Mouse (Mus musculus) thymus, postnatal 25 days (tissue): ENCODE measurements around the gene Fut8.
"Not testable (repeated sequence)": the region's sequence is repeated elsewhere in the genome, so short reads cannot be mapped to it uniquely, and the experiment has no call there.

Experiments
- DNase-seq: peaks from one replicate; pipeline ENCODE4 v3.0.0; 2022

Gene Fut8

DNA sequence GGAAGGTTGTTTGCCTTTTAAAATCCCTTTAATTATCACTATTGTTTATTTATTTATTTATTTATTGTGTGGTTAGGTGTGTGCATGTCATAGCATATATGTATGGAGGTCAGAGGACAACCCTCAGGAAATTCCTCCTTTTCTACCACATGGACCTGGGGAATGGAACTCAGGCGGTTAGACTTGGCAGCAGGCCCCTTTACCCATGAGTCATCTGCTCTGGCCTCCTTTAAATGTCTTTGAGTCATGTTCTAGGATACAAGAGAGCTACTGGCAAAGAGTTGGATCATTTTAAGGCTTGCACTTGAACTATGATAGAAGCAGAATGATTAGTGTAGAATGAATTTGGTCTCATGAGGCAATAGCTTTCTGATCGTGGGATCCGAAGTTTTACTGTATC, 14.3 kb upstream of the Fut8 start:
- no peak for DNase-seq

DNA sequence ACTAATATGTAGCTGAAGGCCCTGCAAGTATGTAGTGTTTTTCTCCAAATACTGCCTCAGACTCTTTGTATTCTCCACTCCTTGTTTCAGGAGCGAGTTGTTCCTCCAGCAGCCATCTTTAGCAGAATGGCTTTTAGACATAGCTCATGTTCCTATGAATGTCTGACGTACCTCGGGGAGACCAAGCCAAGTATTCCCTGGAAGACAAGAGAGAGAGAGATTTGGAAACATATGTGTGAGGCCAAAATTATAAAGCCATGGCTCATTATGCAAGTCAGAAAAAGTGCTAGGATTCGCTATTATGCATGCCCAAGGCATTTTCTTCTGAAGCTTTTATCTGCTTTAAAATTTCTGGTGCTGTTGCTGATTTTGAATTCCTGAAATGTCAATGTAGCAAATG, 13.8 kb upstream of the Fut8 start:
- no peak for DNase-seq

DNA sequence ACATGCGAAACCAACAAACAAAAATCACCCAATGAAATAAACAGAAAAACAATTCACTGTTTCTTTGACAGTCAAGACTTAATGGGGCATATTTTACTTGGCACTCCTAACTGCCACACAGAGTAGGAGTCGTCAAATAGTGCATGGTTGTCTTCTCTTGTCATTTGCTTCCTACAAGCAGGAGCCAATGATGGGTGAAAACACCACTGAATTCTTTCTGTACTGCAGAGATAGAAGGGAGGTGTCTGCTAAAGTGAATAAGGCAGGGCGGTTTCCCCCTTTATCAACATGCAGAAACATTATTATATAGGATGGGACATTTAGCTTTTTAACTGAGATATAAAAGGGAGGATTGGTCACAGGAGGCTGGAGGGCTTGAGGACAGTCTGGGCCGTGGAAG, 13.0 kb upstream of the Fut8 start:
- DNase-seq, result no peak

DNA sequence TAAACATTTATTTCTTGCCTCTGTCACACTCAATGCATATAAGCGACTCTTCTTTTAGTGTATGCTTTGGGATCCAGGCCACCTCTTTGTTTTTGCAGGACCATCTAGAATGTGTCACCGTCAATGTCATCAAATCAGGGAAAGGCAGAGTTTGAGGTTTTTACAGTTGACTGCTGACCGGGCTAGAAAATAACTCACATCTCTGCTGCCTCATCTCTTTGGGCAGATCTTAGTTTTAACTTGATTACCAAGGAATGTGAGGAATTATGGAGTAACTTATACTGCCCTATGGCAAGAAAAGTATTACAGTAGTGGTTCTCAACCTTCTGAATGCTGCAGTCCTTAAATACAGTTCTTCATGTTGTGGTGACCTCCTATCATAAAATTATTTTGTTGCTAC, 12.2 kb upstream of the Fut8 start:
- DNase-seq, result no peak

DNA sequence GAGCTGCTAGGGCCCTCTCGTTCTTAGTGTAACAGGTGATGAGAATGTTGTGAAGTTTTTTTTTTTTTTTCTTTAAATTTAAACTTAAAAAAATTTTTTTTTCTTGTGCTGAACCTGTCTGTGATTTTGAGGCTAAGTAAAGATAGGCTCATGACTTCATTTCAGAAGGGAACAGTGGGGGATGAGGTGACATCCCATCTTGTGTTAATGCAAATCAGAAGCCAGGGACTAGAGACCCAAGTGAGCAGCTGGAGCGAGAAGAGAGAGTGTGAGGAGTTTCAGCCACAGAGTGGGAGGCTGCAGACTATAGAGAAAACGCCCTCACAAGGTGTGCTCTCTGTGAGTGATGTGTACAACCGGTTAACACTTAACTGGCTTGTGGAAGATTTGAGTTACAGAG, 2.0 kb upstream of the Fut8 start:
- DNase-seq, result no peak

DNA sequence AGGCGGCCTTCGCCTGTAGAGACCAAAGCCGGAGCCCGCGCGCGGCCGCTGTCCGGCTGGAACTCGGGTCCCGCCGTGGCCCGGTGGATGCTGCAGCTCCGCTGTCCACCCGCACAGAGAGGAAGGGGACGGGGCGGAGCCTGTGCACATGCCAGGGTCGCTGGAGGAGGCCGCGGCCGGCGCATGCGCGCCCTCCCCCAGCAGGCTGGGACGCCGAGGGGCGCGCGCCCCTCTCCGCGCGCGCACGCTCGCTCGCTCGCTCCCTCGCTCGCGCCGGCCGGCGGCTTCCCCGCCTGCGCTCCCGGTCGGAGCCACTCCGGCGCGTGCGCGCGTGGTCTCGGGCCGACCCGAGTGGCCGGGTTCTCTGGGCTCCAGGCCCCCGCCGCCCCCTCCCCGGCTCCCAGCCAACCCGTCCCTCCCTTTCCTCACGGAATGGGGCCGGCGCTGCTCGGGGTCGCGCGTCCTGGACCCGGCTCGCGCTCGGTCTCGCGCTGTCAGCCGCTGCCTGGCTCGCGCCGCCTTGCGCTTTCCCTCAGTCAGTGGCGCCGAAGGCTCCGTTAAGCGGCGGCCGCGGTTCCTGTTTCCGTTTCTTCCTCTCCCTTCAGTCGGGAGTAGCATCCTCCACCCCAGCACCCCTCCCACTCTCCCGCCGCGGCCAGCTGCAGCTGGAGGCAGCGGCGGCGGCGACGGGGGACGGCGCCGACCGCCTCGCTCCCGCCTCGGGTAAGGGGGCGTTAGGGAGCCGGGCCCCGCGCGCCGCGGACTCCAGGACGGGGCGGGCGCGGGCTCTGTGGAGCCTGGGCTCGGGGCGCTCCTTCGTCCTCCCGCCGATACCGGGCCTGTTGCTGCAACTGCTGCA, 835 bp downstream of the Fut8 start:
- DNase-seq, result peak; percentile 92

DNA sequence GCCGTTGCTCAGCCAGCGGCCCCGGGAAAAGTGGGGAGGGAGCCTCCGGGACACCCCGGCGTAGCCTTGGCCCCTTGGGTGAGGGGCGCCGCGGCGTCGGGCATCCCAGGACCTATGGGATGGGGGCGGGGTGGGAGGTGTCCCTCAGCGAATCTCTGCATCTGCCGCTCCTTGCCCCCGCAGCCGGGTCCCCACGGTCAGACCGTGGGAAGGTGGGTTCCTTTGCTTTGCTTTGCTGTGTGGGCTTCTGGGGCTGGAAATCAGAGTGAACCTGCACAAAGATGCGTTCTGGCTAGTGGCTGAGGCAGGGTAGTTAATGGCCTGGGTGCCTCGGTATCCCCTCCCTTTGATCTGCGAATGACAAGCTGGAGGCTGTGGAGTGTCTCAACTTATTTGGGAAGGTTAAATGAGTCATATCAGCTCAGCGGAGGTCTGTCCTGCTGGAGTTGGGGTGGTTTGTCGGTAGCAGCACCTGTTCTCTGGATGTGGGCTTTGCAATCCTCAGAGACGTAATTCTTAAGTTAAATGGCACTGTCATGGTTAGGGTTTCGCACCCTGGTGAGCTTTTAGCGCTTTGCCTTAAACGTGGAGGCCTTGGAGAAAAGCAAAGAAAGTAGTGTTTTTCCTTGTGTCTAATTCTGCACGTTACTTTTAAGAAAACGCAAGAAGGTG, 1.6 kb downstream of the Fut8 start:
- no peak for DNase-seq

DNA sequence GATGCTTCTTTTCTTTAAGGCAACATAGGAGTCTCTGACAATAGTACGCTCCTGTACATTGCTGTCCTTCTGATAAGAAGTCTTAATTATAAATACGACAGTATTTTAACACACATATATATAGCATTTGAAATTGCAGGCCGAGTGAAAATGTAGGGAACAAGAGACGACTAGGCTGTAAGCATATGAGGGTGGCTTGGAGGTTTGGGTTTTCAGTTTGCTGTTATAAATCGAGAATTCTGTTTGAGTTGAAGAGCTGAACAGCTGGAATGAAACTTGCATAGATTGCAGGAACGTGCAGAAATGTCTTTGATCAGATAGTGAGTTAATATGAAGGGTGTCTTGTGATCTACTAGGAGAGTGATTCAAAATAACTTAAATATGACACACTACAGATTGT, 2.4 kb downstream of the Fut8 start:
- peak; percentile 8 for DNase-seq

DNA sequence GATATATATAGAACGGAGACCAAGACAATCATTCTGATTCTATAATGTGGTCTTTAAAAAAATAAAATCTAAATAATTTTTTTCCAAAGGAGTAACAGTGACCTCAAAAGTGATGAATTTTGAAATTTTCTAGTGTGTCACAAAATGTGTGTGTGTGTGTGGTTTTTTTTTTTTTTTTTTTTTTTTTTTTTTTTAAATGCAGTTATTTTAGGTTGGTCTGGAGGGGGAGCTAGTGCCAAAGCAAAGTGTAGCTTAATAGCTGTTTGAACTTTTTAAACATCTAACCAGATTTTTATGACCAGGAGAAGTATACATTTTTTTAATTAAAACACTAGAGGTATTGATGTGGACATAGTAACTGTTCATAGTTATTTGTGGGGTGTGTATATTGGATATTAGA, 2.9 kb downstream of the Fut8 start:
- peak; percentile 37 for DNase-seq

DNA sequence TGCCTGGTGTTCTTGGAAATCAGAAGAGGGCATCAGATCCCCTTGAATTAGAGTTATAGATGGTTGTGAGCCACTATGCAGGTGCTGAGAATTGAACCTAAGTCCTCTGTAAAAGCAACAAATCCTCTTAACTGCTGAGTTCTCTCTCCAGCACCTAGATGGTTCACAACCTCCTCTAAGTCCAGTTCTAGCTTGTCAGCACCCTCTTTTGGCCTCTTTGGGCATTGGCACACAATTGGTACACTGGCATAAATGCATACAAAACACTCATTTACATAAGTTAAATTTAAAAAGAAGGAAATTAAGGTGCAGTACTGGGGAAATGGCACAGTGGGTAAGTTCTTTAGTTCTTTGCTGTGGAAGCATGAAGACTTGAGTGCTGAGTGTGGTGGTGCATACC, 24.7 kb downstream of the Fut8 start:
- peak; percentile 46 for DNase-seq

DNA sequence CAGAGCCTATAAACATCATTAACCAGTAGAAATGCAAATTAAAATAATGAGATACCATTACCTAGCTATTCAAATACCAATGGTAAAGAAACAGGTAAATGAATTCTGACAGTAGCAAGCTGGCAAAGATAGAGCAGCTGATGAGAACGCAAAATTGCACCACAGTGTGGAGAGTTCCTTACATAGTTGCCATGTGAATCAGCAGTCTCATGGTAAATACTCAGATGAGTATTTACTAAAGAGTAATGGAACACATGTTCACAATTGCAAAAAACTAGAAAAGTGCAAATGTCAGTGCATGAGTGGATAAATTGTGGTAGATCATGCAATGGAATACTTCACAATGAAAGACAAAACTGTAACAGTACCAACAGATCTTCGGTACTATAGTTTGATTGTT, 25.9 kb downstream of the Fut8 start:
- DNase-seq, result no peak

DNA sequence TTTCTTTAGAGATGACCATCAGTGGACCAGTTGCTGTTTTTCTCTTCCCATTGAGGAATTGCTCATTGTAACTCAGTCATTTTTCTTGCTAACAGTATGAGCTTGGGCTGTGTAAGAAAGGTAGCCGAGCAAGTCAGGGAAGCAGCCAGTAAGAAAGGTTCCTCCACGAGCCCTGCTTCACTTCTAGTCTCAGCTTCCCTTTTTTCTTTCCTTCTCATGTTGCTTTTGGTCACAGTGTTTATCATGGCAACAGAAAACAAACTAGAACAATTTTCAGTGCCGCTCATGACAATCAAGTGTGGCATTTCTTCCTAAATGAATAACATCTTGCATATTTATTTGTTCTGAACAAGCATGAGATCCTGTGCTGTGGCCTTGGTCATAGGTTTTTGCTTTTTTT, 32.8 kb downstream of the Fut8 start:
- DNase-seq, result no peak

DNA sequence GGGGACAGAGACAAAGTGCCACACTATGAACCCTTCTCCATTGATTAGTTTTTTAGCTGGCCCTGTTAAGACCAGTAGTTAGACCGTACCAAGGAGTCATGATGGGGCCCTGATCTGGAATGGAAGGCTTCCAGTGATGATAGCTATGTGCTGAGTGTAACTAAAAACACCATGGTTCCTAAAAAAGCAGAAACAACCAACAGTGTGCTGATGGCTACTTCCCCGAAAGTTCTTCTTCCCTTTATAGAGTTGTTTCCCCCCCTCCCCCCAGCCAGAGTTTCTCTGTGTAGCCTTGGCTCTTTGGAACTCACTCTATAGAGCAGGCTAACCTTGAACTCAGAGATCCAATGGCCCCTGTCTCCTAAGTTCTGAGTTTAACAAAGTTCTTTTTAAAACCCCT, 50.6 kb downstream of the Fut8 start:
- no peak for DNase-seq

DNA sequence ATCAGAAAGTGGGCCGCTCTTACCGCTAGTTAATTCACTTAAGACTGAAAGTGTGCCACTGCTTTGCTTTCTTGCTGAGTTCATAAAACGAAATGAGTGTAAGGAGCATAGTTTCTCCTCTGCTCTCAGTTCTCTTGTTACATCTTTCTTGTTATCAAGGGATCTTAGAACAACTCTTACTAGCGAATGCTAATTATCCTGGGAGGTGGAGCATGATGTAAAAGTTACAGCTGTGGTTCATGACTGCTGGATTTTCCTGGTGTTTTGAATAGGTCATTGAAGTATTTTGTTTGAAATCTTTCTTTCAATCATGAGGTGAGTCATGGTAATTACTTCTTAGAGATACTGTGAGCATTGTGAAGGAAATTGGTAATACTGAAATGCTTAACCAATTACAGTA, 53.1 kb downstream of the Fut8 start:
- no peak for DNase-seq

DNA sequence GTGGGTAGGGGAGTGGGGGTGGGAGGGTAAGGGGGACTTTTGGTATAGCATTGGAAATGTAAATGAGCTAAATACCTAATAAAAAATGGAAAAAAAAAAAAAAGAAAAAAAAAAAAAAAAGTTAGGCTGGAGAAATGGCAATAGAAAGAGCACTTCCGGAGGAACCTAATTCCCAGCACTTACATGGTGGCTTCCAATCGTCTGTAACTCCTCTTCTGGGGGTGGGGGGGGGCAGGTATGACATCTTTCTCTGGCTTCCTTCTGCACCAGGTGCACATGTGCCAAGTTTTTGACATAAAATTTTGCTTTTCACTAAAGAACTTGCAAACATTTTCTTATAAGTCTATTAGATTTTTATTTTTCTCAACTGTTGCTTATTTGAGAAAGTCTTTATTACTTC, 53.9 kb downstream of the Fut8 start:
- DNase-seq, result not testable (repeated sequence)

DNA sequence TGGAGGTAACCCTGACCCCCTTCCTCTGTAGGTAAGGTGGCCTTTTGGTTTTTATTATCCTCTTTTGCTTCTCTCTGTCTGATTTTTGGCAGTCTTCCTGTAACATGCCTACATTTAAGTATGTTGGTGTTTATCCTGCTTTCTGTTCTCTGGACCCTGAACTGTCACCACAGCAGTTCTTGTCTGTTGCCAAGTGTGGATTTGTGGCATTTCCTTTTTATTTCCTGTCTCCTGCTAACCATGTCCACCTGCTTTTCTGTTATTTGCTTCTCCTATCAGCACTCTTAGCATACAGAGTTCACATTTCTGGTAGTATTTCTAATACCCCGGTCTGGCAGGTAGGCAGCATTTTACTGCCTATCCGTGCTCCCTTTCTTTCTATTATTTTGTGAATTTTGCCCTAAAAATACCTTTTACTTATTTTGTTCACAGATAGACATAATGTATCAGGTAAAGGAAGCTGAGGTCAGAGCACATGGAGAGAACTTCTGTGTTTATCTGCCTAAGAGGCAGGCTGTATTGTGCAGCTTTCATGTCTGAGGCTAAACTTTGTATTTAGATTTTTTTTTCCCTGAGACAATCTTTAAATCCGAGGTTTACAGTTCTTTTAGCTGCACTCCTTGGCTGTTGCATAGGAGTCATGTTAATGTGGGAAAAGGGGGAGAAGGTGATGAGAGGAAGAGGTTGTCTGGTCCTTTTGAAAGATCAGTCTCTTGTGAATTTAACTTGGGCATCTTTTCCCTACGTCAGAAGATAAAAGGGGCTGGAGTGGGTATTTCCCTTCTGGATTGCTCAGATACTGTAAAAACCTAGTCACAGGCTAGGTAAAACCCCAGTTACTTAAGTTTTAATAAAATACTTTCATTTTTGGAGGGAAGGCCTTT, 54.7 kb downstream of the Fut8 start:
- DNase-seq, result no peak

DNA sequence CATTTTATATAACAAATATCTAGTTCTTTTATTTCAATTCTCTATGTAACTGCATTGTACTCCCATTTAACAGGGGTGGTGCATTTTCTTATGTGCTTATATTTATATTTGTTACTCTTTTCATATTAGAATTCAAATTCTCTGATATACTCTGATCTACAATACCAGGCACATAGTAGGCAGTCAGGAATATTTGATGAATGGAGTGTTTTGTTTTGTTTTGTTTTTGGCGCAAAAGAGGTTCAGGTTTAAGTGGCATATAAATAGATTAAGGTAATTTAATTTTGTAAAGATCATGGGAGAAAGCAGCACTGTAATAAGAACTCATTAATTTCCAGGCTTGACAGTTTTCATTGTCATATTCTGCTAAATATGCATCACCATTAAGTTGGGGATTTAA, 58.2 kb downstream of the Fut8 start:
- no peak for DNase-seq

DNA sequence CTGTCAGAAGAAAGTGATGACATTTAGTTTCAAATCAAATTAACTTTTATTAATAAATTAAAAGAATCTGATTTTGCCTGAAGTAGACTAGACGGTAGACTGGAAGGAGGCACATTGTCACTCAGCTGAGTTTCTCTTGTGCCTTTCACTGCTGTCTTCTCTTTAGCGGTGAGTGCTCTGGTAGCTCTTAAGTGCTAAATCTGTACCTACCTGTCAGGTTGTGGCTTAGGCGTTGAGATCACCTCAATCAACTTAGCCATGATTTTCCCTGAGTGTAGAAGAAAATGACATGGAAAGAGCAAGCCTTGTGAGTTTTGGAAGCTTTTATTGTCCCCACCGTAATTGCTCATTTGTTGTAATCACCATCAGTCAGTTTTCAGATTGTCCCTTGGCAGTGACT, 59.2 kb downstream of the Fut8 start:
- DNase-seq, result no peak

DNA sequence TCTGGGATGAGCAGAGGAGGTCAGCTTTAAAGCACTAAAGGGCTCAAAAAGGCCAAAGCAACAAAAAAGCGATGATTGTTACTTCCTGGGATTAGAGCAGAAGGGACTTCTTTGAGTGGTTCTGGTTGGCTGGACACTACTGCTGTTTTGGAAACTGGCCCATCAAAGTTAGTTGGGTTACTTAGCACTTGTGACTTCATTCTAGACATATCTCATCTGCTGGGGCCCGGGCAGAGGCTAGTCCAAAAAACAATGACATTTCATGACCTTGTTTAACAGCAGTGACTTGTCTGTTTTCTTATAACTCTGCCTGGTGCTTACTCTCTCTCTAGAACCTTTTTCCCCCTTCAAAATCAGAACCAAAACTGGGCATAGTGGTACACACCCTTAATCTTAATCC, 59.9 kb downstream of the Fut8 start:
- DNase-seq, result no peak

DNA sequence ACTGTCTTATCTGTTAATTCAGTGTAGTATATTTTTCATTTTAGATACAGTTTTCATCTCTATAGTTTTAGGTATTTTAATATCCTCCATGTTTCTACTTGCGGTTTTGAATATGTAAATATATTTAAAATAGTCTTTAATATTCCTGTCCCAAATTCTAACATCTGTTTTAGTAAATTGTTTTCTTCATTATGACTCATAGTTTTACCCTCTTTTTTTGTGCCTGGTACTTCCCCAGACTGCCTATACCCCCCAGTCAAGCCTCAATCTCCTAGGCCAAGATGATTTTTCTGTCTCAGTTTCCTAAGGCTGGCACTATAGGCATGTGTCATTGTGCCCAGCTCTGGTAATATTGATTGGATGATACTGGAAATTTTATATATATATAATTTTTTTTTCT, 64.1 kb downstream of the Fut8 start:
- DNase-seq, result no peak

DNA sequence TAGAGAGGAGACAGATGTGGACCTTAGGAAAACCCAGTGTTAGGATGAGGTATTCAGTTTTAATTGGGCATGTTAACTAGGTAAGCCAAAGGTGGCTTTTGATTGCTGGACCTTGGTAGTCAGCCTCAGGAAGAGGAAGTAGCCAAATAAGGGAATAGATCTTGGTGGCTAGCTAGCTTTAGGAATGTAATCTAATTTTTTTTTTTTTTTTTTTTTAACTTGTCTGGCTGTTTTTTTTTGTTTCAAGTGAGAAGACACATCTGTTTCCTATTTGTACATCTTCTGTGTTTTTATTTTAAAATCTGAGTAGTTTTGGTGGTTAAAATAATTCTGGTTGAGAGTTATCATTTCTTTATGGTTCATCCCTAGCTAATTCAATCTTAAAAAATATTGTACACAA, 65.4 kb downstream of the Fut8 start:
- DNase-seq, result no peak

DNA sequence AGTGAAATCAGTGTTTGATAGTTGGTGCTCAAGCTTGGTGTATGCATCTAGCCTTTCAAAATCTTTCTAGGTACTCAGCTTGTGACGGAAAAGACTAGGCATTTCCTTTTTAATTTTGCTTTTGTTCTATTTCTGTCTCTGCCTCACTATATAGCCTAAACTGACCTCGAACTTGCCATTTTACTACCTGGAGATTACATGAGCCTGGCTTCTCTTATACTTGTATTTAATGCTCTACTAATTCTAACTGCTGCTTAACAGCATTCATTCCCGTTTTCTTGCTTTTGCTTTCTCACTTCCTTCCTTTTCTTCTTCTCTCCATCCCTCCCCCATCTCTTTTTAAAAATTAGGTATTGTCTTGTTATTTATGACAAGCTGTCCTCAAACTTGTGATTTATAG, 67.6 kb downstream of the Fut8 start:
- no peak for DNase-seq

DNA sequence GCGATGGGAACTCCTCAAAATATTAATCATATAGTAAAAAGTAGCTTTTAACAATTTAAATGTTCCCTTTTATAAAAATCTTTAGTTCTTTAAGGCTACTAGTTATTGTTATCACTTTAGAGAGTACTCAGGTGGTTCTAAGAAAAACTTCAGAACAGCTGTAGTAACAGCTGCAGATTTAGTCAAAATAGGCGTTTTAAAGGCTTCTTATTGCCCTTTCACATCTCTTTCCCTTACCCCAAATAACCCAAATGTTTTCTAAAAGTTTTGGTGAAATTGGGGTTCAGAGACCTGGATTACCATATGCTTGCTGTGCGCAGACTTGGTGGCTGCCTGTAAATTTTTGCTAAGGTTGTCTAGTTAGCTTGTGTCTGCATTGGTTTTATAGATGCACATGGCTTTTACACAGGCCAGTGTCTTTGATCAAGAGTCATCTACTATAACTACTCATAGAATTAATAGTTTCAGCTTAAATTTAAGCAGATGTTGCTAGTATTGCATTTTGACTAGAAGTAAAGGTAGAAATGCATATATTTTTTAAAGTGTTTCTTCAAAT, 68.9 kb downstream of the Fut8 start:
- DNase-seq, result no peak
